Mouse (Mus musculus) E14TG2a.4 (cell line): ENCODE measurements around the gene Fut1.
A peak's percentile ranks its signal among the peaks of the same experiment; 100 is the strongest.
"Not testable (repeated sequence)": the region's sequence is repeated elsewhere in the genome, so short reads cannot be mapped to it uniquely, and the experiment has no call there.

ENCODE experiments used
- H3K27me3 ChIP-seq: 2 replicates; pipeline ENCODE4 v1.6.1; 2014; ENCODE audit warnings: low read length, control low read depth; ENCODE audit not compliant: insufficient read depth
- H3K36me3 ChIP-seq: 2 replicates; pipeline ENCODE4 v1.6.1; 2014; ENCODE audit warnings: low read length, control low read depth; ENCODE audit not compliant: insufficient read depth
- H3K4me1 ChIP-seq: replicated peaks from 2 replicates; pipeline ENCODE4 v1.6.1; 2014; ENCODE audit warnings: low read depth, low read length, control low read depth
- H3K4me3 ChIP-seq: replicated peaks from 2 replicates; pipeline ENCODE4 v1.5.1; 2014; ENCODE audit warnings: mild to moderate bottlenecking, low read length
- H3K9me3 ChIP-seq: 2 replicates; pipeline ENCODE4 v1.6.1; 2014; ENCODE audit warnings: low read length, control low read depth
- CTCF ChIP-seq: conservative IDR thresholded peaks from 2 replicates; pipeline ENCODE4 v1.5.1; 2014; ENCODE audit warnings: low read length
- NANOG ChIP-seq: IDR thresholded peaks from 2 replicates; pipeline ENCODE4 v1.6.1; 2014; ENCODE audit warnings: borderline replicate concordance, low read length, mixed read lengths
- POU5F1 ChIP-seq: IDR thresholded peaks from 2 replicates; pipeline ENCODE4 v1.6.1; 2014; ENCODE audit warnings: low read length, borderline replicate concordance

The Fut1 gene

DNA sequence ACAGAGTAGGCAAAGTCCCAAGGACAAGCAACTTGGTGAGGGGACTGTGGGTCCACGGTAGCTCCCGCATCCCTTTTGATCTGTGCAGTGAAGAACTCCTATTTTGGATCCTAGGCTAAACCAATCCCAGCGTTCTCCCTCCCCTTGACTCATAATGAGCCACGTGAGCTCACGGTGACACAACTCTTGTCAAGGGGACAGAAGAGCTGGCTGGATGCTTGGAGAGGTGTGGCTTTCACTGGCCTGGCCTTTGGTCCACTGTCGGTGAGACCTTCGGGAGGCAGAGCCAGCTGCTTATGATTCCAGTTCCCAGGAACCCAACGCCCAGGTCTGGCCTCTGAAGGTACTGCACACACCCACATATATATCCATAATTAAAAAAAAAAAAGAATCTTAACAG is 32.3 kb downstream of the Fut1 start:
- no peaks in the 10 kb centered on the region for H3K36me3 ChIP-seq
- no peak overlapping the region for H3K4me3 ChIP-seq
- peaks cover 14% of the 10 kb centered on the region for H3K9me3 ChIP-seq
- peaks cover 41% of the 10 kb centered on the region for H3K27me3 ChIP-seq
- H3K4me1 ChIP-seq = peaks cover 30% of the 10 kb centered on the region
- TF ChIP-seq POU5F1 (no peak), CTCF (no peak)

DNA sequence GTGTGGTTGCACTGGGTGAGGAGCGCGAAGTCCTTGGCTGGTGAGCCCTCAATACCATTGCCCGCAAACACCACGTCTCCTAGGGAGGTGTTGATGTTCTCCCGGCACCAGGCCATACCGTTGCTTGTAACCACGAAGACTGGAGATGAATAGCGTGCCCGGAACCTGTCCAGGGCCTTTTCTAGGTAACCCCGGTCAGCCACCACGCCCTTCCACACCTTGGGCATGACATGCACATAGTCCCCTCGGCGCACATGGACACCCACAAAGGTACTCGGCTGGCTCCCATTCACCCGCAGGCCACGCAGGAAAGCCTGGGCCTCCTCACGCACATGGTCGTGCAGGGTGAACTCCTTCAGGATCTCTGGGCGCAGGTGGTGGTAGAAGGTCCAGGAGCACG is 33.4 kb downstream of the Fut1 start:
- Histone ChIP-seq H3K9me3 (peaks cover 14% of the 10 kb centered on the region), H3K4me3 (peak overlapping the region; percentile 43; the same call in 1 of the 2 replicates), H3K27me3 (peaks cover 34% of the 10 kb centered on the region), H3K4me1 (peaks cover 30% of the 10 kb centered on the region)
- H3K36me3 ChIP-seq = not testable (repeated sequence)

DNA sequence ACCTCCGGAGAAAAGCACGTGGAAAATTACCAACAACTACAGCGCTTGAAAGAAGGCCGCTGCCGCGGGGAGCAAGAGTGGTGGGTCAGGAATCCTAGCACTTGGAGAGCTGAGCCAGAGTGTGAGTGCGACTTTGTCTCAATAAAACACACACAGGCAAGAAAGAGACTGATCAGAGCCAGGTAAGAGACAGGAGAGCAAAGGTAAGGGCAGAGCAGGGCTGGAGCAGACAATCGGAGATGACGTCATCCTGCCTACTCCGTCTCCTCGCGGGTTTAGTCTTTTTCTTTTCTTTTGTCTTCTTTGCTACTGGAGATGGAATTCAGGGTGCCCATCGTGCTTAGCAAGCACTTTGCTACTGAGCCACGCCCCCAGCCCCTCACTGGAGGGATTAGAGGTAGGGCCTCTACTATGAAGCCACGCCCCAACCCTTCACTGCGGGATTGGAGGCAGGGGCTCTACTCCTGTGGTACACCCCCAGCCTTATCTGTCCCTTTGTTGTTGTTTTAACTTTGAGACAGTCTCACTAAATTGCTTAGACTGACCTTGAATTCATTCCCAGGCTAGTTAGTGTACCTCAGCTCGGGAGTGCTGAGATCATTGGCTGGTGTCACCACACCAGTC is 37.4 kb downstream of the Fut1 start:
- Histone ChIP-seq H3K4me3 (no peak overlapping the region), H3K9me3 (peaks cover 29% of the 10 kb centered on the region), H3K36me3 (no peaks in the 10 kb centered on the region), H3K4me1 (peaks cover 36% of the 10 kb centered on the region), H3K27me3 (peaks cover 18% of the 10 kb centered on the region)
- TF ChIP-seq POU5F1 = no peak
- TF ChIP-seq NANOG = no peak
- no peak for TF ChIP-seq CTCF

DNA sequence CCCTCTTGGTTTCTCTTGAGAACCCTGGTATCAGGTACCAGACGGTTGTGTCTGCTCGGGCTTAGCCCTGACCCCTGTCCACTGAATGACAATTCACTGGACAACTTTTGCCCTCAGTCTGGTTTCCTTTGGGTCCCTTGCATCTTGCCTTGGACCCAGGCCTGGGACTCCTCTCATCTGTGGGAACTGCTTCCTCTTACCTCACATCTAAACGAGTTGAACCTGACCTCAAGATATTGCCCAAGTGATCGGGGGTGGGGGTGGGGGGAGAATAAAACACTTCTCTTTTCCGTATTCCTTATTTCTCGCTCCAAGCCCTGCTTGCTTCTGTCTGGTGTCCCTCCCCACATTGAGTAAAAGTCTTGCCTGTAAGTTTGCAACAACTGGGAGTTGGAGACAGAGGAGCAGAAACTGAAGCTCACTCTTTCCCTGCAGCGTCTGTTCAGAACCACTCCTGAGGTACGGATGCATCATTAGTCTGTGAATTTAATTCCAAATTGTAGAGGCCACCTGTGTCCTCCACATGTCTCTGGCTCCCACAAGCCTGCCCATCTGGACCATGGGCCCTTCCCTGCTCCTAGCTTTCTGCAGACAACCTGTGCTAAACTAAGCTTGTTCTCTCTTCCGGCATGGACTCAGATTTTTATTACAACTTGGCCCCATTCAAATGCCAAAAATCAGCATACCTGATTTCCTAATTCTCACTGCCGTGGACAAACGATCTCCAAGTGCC is 43.8 kb downstream of the Fut1 start:
- Histone ChIP-seq H3K36me3 (no peaks in the 10 kb centered on the region), H3K27me3 (0 out of 2 replicates have a peak, but pooled peaks cover 13% of the 10 kb centered on the region), H3K4me1 (peaks cover 31% of the 10 kb centered on the region), H3K9me3 (peaks cover 47% of the 10 kb centered on the region), H3K4me3 (no peak overlapping the region)
- TF ChIP-seq NANOG (no peak), POU5F1 (no peak), CTCF (no peak)

DNA sequence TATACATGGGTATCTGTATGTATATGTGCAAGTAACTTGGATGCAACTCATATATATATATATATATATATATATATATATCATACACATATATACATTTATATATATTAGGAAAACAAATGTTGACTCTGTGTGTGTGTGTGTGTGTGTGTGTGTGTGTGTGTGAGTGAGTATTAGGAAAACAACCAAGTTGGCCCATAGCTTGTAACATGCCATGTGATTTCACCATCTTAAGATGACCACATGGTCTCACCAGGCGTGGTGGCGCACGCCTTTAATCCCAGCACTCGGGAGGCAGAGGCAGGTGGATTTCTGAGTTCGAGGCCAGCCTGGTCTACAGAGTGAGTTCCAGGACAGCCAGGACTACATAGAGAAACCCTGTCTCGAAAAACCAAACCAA is 44.6 kb downstream of the Fut1 start:
- not testable (repeated sequence) for H3K4me3 ChIP-seq, H3K36me3 ChIP-seq
- Histone ChIP-seq H3K4me1 (peaks cover 37% of the 10 kb centered on the region), H3K9me3 (peaks cover 45% of the 10 kb centered on the region), H3K27me3 (0 out of 2 replicates have a peak, but pooled peaks cover 13% of the 10 kb centered on the region)

DNA sequence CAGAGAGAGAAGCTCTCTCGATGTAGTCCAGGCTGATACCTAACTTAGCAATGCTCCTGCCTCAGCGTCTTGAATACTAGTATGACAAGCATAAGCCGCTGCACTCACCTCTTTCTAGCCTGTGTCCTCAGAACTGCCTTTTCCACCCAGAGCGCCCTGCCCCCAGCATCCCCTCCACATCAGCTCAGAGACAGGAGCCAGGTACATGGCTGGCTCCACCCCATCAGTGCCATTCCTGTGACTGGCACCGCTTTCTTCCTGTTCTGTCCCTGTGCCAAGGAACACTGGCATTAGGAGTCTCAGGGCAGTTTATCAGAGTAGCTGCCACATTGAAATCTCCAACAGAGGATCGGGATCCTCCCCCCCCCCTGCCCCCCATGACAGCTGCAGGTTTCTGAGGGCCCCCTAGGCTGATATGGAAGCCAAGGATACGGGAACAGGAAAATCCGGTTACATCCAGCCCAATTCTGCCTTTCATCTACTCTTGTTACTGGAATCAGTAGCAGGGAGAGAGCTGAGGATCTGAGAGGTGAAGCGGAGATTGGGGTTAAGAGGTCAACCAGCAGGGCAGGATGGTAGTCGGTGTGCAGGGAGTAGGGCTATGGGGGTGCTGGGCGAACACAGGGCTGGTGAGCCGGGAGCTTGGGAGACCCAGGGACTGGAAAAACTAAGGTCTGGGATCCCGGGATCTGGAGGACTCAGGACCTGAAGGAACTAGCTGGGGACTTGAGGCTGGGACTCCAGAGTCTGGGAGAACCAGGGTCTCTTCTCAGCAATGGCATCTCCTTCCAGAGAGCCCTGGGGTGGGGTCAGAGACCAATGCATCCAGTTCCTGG is 48.4 kb downstream of the Fut1 start:
- Histone ChIP-seq H3K4me1 (peaks cover 37% of the 10 kb centered on the region), H3K9me3 (peaks cover 21% of the 10 kb centered on the region), H3K4me3 (no peak overlapping the region), H3K27me3 (0 out of 2 replicates have a peak, but pooled peaks cover 13% of the 10 kb centered on the region), H3K36me3 (no peaks in the 10 kb centered on the region)
- no peak for TF ChIP-seq CTCF
- no peak for TF ChIP-seq NANOG
- TF ChIP-seq POU5F1 = no peak

DNA sequence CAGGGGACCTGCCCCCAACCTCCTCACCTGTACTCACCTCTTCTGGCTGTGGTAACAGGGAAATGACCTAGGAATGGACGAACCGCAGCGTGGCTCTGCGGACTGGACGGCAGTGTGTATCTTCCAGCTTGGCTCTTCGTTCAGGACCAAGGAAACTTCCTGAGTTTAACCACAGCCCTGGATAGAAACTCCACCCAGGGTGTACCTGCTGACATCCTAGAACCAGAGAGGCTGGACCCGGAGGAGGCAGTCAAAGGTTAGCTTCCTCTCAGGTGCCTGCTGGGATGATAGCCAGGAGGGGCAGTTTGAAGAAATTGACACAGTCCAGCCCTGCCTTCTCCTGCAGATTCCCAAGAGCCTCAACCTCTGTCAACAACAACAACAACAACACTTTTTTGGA is 49.1 kb downstream of the Fut1 start, which contains the start of gene Fut2:
Fut2 (minus strand) TSS at position 234 of the 400 bp plus-strand sequence.
- H3K4me3 ChIP-seq = no peak within 1 kb of the TSS

DNA sequence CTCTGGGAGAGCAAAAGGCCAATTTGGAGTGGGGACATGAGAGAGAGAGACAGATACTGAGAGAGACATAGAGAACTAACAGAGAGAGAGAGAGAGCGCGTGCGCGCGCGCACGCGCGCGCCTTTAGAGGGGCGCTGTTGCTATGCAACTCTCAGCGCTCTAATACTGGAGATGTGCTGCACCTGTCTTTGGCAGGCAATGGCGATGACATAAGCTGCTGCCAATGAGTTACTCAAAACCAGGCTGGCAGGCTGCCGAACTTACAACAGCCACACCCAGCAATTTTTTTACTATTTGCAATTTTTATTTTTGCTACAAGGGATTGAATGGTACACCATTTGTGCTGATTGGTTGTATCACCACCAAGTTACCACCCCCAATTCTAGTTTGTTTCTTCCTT is 50.7 kb downstream of the Fut1 start:
- Histone ChIP-seq H3K4me1 (peaks cover 37% of the 10 kb centered on the region), H3K27me3 (peaks cover 13% of the 10 kb centered on the region; the same call in 1 of the 2 replicates), H3K9me3 (peaks cover 13% of the 10 kb centered on the region), H3K4me3 (no peak overlapping the region), H3K36me3 (no peaks in the 10 kb centered on the region)
- TF ChIP-seq NANOG (no peak), CTCF (no peak), POU5F1 (no peak)

More for the DNA sequence above, 49.1 kb downstream of the Fut1 start, which contains the start of gene Fut2:
- peaks cover 37% of the 10 kb centered on the region for H3K4me1 ChIP-seq
- H3K27me3 ChIP-seq = 0 out of 2 replicates have a peak, but pooled peaks cover 13% of the 10 kb centered on the region
- H3K36me3 ChIP-seq = no peaks in the 10 kb centered on the region
- TF ChIP-seq CTCF (no peak), POU5F1 (no peak), NANOG (no peak)
- peaks cover 15% of the 10 kb centered on the region for H3K9me3 ChIP-seq
